Mouse (Mus musculus): ENCODE data around the gene Add2.

GRCm38 (mm10) chr6:86069856-86070255, 41.4 kb downstream of the Add2 start:
- TF ChIP-seq CTCF (IDR thresholded peaks at IDR 0.05; ENCODE audit: control insufficient read depth, insufficient read depth, insufficient replicate concordance, low read depth, low read length): no peak
- no peak for TF ChIP-seq POLR2A (IDR thresholded peaks at IDR 0.05; ENCODE audit: control insufficient read depth, low read depth, low read length)
